Mouse (Mus musculus): ENCODE data around the gene Myo1e.

DNA sequence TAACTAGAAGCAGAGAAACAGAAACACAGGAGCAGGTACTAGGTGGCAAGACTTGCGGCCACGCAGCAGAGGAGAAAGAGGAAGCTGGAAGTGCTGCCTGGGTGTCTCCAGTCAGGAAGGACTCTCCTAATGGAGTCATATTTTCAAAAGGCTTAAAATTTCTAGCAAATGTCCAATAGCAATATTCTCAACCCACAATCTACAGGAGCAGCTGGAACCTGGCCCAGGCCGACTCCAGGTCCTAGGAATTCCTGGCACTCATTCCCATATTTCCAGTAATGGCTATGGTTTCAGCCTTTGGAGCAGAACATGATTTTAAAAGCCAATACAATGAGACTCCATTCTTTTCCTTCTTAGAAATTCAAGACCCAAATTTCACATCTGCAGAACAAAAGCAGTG is 182.4 kb downstream of the Myo1e start:
- TF ChIP-seq CTCF (IDR thresholded peaks at IDR 0.05; ENCODE audit: extremely low read depth, insufficient read length, insufficient replicate concordance, low read depth, low read length) (no peak), POLR2A (IDR thresholded peaks at IDR 0.05; ENCODE audit: low read depth, low read length) (no peak)
